Mouse (Mus musculus): ENCODE results near the gene Sdccag8. TPM values are rescaled to one million over a fixed set of nuclear protein-coding genes. Genes with fewer than 3 reads are reported as not detected.
A peak's percentile ranks its signal among the peaks of the same experiment; 100 is the strongest.
"Not testable (repeated sequence)": the region's sequence is repeated elsewhere in the genome, so short reads cannot be mapped to it uniquely, and the experiment has no call there.

Sdccag8 gene
- total RNA-seq, 2 experiments from 2014 or later = 11.2 to 12.7 TPM

- DNase-seq (ENCODE audit: extremely low spot score in 1 of 2, low spot score in 2 of 2) = no peak
- intact Hi-C loops (cut with DNase I) = loop anchor here (5.0 kb wide), 1 partner anchor 516 kb away; no protein-coding TSS in a partner anchor
These were observed 116.6 kb downstream of the Sdccag8 start for GRCm38 (mm10) chr1:176930981-176931500.

- DNase-seq (ENCODE audit: extremely low spot score in 1 of 2, low spot score in 2 of 2) = no peak
- intact Hi-C loops (cut with DNase I) = loop anchor here (5.0 kb wide), 1 partner anchor 516 kb away; no protein-coding TSS in a partner anchor
These were observed 117.1 kb downstream of the Sdccag8 start for GRCm38 (mm10) chr1:176931511-176931910.

DNA sequence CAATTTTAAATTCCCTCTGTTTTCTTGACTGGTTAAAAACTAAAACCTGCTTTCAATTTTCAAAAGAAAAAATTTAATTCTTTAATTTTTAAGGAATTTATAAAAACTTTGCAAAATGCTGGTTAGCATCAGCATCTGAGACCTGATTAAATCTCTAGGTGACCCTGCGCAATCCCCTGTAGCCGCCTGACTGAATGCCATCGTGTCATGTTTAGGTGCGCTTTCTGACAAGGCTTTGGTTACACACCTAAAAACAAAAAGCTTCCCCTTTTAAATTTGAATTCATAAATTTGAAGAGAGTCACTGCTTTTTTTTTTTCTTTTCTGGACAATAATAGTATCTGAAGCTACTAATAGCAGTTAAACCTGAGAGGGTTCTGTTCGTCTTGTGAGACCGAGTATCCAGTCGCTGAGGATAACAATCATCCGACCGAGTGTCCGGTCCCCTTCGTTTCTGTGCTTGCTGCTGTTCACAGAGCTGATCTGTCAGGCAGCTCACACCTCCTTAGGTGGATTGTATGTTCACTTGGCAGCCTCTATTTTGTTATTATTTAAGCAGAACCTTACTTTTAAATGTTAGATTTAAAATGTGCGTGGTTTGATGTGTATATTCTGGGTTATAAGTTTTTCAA is 118.0 kb downstream of the Sdccag8 start:
- DNase-seq (ENCODE audit: extremely low spot score in 1 of 2, low spot score in 2 of 2) = no peak
- intact Hi-C loops (cut with DNase I) = loop anchor here (5.0 kb wide), 1 partner anchor 515 kb away; no protein-coding TSS in a partner anchor

DNA sequence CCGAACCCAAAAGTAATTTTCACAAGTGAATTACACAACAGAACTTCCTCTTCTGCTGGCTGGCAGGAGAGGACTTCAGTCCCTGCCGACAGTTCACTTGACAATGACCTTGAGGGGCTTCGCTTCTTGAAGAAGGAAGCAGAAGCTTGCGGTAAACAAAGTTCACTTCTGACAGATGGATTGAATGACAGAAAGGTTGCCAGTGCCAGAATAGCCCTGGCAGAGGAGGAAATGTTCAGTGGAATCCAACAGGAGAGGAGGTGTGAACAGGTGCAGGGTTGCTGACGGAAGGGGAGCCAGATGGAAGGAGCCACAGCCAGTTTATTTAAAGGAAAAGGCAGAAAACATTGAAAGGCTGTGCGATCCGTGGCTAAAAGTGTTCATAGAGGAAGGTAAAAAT is 118.9 kb downstream of the Sdccag8 start:
- DNase-seq (ENCODE audit: extremely low spot score in 1 of 2, low spot score in 2 of 2) = peak in 1 of 2 experiments; percentile 78
- intact Hi-C loops (cut with DNase I) = loop anchor here (5.0 kb wide), 1 partner anchor 514 kb away; no protein-coding TSS in a partner anchor

DNA sequence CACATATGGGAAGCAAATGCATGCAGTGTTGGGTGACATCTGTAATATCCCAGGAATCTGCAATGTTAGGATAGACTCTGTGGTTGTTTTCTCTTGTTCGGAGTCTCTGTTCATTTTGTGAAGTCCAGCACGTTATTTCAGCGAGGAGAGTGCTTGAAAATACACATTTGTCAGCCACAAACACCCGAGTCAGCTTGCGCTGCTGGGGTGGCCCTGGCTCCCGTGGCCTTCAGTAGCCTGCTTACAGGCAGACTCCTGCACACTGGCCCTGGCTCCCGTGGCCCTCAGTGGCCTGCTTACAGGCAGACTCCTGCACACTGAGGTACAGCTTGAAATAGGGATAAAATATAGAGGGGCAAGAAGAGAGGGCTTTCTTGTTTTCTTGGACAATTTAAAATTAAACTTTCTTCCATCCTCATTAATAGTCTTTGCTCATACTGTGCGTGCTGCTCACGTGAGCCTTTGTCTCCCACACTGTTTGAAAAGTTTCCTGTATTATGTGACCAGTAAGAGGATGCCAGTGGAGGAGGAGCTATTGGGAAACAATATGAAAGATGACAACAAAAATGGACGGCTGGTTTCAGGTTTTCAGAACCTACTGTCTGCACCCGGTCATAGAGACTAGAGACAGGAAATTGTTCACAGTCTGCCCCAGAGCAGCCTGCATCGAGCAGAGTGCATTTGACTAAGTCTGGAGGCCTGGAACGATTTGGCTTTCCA is 119.7 kb downstream of the Sdccag8 start:
- intact Hi-C loops (cut with DNase I) = loop anchor here (5.0 kb wide), 1 partner anchor 513 kb away; no protein-coding TSS in a partner anchor

GRCm38 (mm10) chr1:176939901-176940341 is 125.5 kb downstream of the Sdccag8 start:
- no peak for DNase-seq (ENCODE audit: extremely low spot score in 1 of 2, low spot score in 2 of 2)
- intact Hi-C loops (cut with DNase I) = no loop called here

More for the DNA sequence above, 119.7 kb downstream of the Sdccag8 start:
- peak in 1 of 2 experiments; percentile 37 for DNase-seq (ENCODE audit: extremely low spot score in 1 of 2, low spot score in 2 of 2)

DNA sequence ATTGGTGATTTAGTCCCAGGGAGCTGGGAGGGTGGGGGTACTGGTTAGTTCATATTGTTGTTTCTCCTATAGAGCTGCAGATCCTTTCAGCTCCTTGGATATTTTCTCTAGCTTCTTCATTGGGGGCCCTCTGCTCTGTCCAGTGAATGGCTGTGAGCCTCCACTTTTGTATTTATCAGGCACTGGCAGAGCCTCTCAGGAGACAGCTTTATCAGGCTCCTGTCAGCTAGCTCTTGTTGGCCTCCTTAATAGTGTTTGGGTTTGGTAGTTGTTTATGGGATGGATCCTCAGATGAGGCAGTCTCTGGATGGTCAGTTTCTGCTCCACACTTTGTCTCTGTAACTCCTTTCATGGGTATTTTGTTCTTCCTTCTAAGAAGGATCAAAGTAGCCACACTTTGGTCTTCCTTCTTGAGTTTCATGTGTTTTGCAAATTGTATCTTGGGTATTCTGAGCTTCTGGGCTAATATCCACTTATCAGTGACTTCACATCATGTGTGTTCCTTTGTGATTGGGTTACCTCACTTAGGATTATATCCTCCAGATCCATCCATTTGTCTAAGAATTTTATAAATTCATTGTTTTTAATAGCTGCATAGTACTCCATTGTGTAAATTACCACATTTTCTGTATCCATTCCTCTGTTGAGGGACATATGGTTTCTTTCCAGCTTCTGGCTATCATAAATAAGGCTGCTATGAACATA is 127.0 kb downstream of the Sdccag8 start:
- intact Hi-C loops (cut with DNase I); DNase-seq (ENCODE audit: extremely low spot score in 1 of 2, low spot score in 2 of 2): not testable (repeated sequence)

- intact Hi-C loops (cut with DNase I) = no loop called here
- no peak for DNase-seq (ENCODE audit: extremely low spot score in 1 of 2, low spot score in 2 of 2)
These were observed 128.7 kb downstream of the Sdccag8 start for GRCm38 (mm10) chr1:176943126-176943525.

DNA sequence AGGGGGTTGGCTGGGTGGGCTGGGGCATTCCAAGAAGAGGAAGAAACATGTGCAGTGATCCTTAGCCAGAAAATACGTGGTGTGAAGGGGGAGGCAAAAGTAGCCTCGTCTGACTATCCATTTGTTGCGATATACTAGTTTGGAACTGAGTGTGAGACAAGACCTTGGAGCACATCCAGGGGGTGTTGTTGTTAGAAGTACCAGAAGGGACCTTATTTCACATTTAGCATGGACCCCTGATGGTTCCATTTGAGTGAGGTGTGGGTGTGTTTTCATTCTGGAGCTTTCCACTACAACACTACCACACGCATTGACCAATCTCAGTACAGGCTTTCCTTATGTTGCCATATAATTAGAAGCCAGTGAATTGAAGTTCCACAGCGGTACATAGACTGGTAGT is 129.5 kb downstream of the Sdccag8 start:
- intact Hi-C loops (cut with DNase I) = no loop called here
- DNase-seq (ENCODE audit: extremely low spot score in 1 of 2, low spot score in 2 of 2) = no peak

DNA sequence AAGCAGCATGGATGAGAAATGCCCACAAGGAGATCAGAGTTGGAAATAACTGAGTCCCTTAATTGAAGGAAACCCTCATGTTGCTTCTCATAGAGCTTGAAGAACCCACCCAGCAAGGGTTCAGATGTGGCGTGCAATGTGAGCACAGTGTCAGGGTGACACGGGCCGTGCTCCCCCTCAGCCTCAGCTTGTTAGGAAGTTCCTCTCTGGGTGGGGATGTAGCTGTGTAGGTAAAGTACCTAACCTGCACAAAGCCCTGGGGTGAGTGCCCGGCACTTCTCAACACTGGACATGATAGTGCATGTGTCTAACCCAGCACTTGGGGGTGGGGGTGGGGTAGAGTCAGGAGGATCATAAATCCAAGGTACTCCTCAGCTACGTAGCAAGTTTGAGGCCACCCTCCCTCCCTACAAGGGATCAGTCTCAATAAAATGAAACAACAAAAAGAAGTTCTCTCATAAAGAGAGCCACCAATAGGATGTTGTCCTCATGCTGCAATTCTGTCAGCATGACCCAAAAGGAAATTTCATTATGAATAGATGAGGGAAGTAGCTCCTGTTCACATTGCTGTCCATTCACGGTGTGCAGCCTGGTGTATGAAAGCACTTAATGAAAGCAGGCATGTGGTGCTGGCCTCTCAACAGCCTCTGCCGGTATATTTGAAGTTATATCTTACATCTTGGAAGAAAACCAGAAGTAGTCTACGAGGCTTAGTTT is 130.2 kb downstream of the Sdccag8 start:
- intact Hi-C loops (cut with DNase I) = loop anchor here (5.0 kb wide), 1 partner anchor 503 kb away; no protein-coding TSS in a partner anchor

DNA sequence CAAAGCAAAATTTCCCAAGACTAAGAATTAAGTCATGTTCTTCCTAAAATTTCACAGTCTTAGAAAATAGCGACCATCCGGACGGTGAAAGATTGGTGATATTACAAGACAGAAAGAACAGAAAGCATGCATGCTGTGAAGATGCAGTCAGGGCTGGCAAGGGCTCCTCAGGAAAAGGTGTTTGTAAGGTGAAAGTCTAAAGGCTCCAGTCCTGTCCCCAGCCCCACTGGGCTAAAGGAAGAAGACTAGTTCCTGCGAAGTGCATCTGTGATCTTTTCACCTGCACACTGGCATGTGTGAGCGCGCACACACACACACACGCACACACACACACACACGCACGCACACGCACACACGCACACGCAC is 130.7 kb downstream of the Sdccag8 start:
- intact Hi-C loops (cut with DNase I) = loop anchor here (5.0 kb wide), 1 partner anchor 502 kb away; no protein-coding TSS in a partner anchor
- DNase-seq (ENCODE audit: extremely low spot score in 1 of 2, low spot score in 2 of 2) = no peak

More for the DNA sequence above, 130.2 kb downstream of the Sdccag8 start:
- DNase-seq (ENCODE audit: extremely low spot score in 1 of 2, low spot score in 2 of 2) = no peak

DNA sequence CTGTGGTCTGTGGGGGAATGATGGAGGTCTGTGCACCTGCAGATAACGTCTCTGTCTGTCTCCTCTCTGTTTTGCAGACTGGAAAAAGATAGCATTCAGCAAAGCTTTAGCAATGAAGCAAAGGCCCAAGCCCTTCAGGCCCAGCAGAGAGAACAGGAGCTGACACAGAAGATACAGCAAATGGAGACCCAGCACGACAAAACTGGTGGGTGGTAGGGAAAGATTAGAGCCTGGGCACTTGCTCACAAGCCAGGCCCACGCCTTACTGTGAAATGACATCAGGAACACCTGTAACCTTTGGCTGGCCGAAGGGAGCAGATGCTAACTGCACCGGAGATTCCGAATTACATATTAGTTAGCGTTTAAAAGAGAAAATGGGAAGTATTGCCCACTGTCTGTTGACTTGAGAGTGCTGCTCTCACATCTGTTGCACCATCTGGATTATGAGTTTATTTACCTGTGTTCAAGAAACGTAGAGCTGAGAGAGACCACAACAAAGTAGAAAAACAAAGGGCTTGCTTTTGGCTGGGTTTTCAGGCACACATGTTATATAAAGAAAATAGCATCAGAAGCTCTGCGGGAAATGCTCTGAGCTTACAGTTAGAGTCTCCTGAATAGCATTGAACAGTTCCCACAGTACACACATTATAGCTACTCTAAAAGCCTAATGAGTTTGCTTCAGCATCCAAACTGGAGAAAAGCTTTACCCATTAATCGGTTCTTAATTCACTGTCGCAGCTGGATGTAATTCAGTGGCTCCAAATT is 131.8 kb downstream of the Sdccag8 start:
- intact Hi-C loops (cut with DNase I) = loop anchor here (5.0 kb wide), 1 partner anchor 501 kb away; no protein-coding TSS in a partner anchor
- no peak for DNase-seq (ENCODE audit: extremely low spot score in 1 of 2, low spot score in 2 of 2)

GRCm38 (mm10) chr1:176946796-176947181 is 132.3 kb downstream of the Sdccag8 start:
- intact Hi-C loops (cut with DNase I) = loop anchor here (5.0 kb wide), 1 partner anchor 501 kb away; no protein-coding TSS in a partner anchor
- DNase-seq (ENCODE audit: extremely low spot score in 1 of 2, low spot score in 2 of 2) = no peak

DNA sequence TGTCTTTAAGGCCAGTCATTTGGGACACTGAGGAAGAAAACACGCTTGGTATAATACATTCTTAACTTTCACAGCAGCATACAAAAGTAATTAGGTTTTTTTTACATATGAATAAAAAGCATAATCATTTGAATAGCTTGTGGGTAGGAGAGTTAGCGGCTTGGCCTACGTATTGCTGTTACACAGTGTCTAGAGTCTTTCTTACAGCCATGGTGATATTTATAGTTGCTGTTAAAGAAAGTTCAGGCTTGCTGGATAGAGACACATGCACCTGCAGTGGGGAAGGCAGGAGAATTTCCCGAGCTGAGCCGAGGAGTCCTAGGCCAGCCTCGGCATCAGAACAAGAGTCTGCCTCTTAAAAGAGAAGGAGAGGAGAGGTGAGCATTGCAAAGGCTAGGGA is 134.4 kb downstream of the Sdccag8 start:
- intact Hi-C loops (cut with DNase I) = loop anchor here (5.0 kb wide), 1 partner anchor 498 kb away; no protein-coding TSS in a partner anchor

DNA sequence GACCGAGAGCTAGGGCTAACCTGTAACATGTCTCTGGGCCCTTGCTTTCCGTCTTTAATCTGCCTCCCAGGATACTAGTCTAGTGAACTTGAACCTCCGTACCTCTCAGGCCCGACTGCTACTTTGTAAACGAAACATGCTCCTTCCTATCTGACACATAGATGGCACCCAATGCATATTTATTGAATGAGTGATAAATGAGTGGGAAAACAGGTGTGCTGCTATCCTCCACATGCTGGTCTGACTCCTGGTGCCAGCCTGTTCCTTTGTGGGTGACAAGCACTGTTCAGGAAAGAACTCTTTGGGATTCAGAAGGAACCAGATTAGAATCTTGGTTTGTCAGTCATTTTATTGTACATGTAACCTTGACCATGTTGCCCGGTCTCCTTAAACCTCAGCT is 134.9 kb downstream of the Sdccag8 start:
- intact Hi-C loops (cut with DNase I) = loop anchor here (5.0 kb wide), 1 partner anchor 498 kb away; no protein-coding TSS in a partner anchor
- no peak for DNase-seq (ENCODE audit: extremely low spot score in 1 of 2, low spot score in 2 of 2)

More for the DNA sequence above, 134.4 kb downstream of the Sdccag8 start:
- DNase-seq (ENCODE audit: extremely low spot score in 1 of 2, low spot score in 2 of 2) = no peak

- DNase-seq (ENCODE audit: extremely low spot score in 1 of 2, low spot score in 2 of 2) = no peak
- intact Hi-C loops (cut with DNase I) = no loop called here
These were observed 135.6 kb downstream of the Sdccag8 start for GRCm38 (mm10) chr1:176950061-176950460.

- no peak for DNase-seq (ENCODE audit: extremely low spot score in 1 of 2, low spot score in 2 of 2)
- intact Hi-C loops (cut with DNase I) = no loop called here
These were observed 137.4 kb downstream of the Sdccag8 start for GRCm38 (mm10) chr1:176951836-176952235.
